Comparison of ENCODE assay signal across 19 mouse cellular contexts in the genomic region with DNA sequence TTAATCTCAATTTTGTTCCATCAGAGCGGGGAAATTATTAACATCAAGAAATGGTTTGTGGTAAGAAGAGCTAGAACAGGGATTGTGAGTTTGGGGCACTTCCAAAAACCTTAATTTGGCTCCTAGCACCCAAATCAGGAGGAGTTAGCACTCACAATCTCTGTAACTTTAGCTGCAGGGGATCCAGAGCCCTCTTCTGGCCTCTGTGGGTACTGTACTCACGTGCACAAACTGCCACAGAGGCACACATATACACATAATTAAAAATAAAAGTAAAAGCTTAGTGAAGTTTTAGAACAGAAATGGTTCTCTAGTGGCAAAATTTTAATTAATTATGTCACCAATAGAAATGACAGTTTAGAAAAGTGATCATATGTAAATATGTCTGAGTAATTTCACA.
DNase-seq lines count a peak whose midpoint lies in the region; TF ChIP-seq lines count a peak whose summit lies in the region.
"Had no signal": no experiment of that assay in that cellular context is flagged by ENCODE, and none has a peak within 500 bp of the region (broad histone marks: within the 10 kb centered on the region; RNA-seq: fewer than 3 reads in every experiment).

No protein-coding gene starts in this region.

- H3K36me3 ChIP-seq in CH12.LX (replicated peaks in 1 of 2; ENCODE audit: control insufficient read depth in 1 of 2, insufficient read depth in 1 of 2, low read length in 1 of 2), result no peaks in the 10 kb centered on the region
- no peaks in the 10 kb centered on the region for H3K36me3 ChIP-seq in ES-E14 (ENCODE audit: control insufficient read depth, insufficient read depth, low read length, poor library complexity, severe bottlenecking)
- H3K36me3 ChIP-seq in splenic B cell, adult 2 months (ENCODE audit: control insufficient read depth, insufficient read depth, low read length, poor library complexity, severe bottlenecking), result no peaks in the 10 kb centered on the region
- H3K36me3 ChIP-seq: embryonic facial prominence, embryonic 15.5 days; hindbrain, embryonic 12.5 days; limb, embryonic 15.5 days had no signal

- TF ChIP-seq CTCF in left cerebral cortex, adult 2 months (IDR thresholded peaks at IDR 0.05), result peak; percentile 33
- TF ChIP-seq CTCF in CH12.LX (conservative IDR thresholded peaks at IDR 0.05 in 1 of 2, IDR thresholded peaks at IDR 0.05 in 1 of 2; ENCODE audit: low read depth in 2 of 2, low read length in 2 of 2), result peak in 1 of 2 experiments; percentile 13; a peak in 1 of 4 replicates

- no peak for TF ChIP-seq RAD21 in CH12.LX (IDR thresholded peaks at IDR 0.05; ENCODE audit: low read depth, low read length)

- dilution Hi-C loops in CH12.LX (cut with MboI; ENCODE audit: extremely low pct_ligation_motif_present, extremely low pct_unique_long_range_greater_than_20kb, low sequenced_read_pairs), result no loop called here

- H3K9ac ChIP-seq in CH12.LX (ENCODE audit: insufficient read depth, low read depth) (no peak overlapping the region), ES-E14 (ENCODE audit: insufficient read depth, low read depth, low read length, poor library complexity, severe bottlenecking) (no peak overlapping the region)
- H3K9ac ChIP-seq: embryonic facial prominence, embryonic 15.5 days; hindbrain, embryonic 12.5 days; limb, embryonic 15.5 days had no signal

- no peak for DNase-seq in left cerebral cortex, adult 2 months (ENCODE audit: extremely low spot score in 1 of 2, low spot score in 2 of 2)
- DNase-seq in left cerebral cortex, adult 8-10 months (ENCODE audit: low spot score in 2 of 2), result no peak
- DNase-seq in CH12.LX (ENCODE audit: extremely low read depth), result no peak
- no peak for DNase-seq in ES-E14 (ENCODE audit: low read depth, low spot score)
- peak; percentile 2 for DNase-seq in splenic B cell, adult 2 months (ENCODE audit: low read depth, low spot score)
- DNase-seq in lung, postnatal 4 days, result no peak
- no peak for DNase-seq in frontal cortex, postnatal 36 days (ENCODE audit: low spot score in 2 of 2)
- DNase-seq: adrenal gland, postnatal 10 days; cerebellum, adult 9-11 months; gastrocnemius, postnatal 14 days; heart, adult 11 months; kidney, postnatal 25 days; lung, adult 18-20 months; lung, postnatal 14 days; midbrain, embryonic 14.5 days had no signal

- TF ChIP-seq EP300 in CH12.LX (IDR thresholded peaks at IDR 0.05; ENCODE audit: low read length), result no peak

- no peaks in the 10 kb centered on the region for H3K27me3 ChIP-seq in CH12.LX (replicated peaks)
- H3K27me3 ChIP-seq in splenic B cell, adult 2 months (ENCODE audit: control insufficient read depth, insufficient read depth, low read length, poor library complexity, severe bottlenecking), result no peaks in the 10 kb centered on the region
- H3K27me3 ChIP-seq: embryonic facial prominence, embryonic 15.5 days; hindbrain, embryonic 12.5 days; limb, embryonic 15.5 days had no signal

- no peaks in the 10 kb centered on the region for H3K79me2 ChIP-seq in CH12.LX (replicated peaks; ENCODE audit: control insufficient read depth, extremely low read depth, insufficient read depth, poor library complexity, severe bottlenecking)

- H3K4me1 ChIP-seq in CH12.LX (ENCODE audit: control insufficient read depth in 1 of 2, insufficient read depth in 2 of 2) (peaks cover 0 to 3% of the 10 kb centered on the region in 2 experiments; a peak in 2 of 4 replicates), ES-E14 (ENCODE audit: control insufficient read depth in 2 of 2, insufficient read depth in 2 of 2, low read length in 2 of 2, poor library complexity in 1 of 2) (no peaks in the 10 kb centered on the region)
- H3K4me1 ChIP-seq: embryonic facial prominence, embryonic 15.5 days; hindbrain, embryonic 12.5 days; limb, embryonic 15.5 days had no signal

- intact Hi-C loops in left cerebral cortex, adult 2 months (cut with DNase I), result loop anchor here (5.0 kb wide), 1 partner anchor 308 kb away; no protein-coding TSS in a partner anchor

- in situ Hi-C loops in CH12.LX (cut with MboI; ENCODE audit: low pct_ligation_motif_present, low pct_unique_long_range_greater_than_20kb, low sequenced_read_pairs), result no loop called here
- in situ Hi-C loops in ES-E14 (cut with MboI; ENCODE audit: low sequenced_read_pairs in 2 of 2, unreplicated experiment in 2 of 2), result no loop called here

- H3K27ac ChIP-seq in left cerebral cortex, adult 2 months, result no peak overlapping the region
- H3K27ac ChIP-seq in CH12.LX (ENCODE audit: insufficient read depth, low read depth) (no peak overlapping the region), ES-E14 (ENCODE audit: insufficient read depth, low read depth, low read length, poor library complexity, severe bottlenecking) (no peak overlapping the region)
- H3K27ac ChIP-seq: embryonic facial prominence, embryonic 15.5 days; hindbrain, embryonic 12.5 days; limb, embryonic 15.5 days; stomach, postnatal 0 days had no signal

- H3K9me3 ChIP-seq in CH12.LX (replicated peaks; ENCODE audit: low read length), result no peaks in the 10 kb centered on the region
- no peaks in the 10 kb centered on the region for H3K9me3 ChIP-seq in ES-E14 (ENCODE audit: control insufficient read depth, insufficient read depth, low read depth, low read length)
- H3K9me3 ChIP-seq: embryonic facial prominence, embryonic 15.5 days; hindbrain, embryonic 12.5 days; limb, embryonic 15.5 days had no signal

- H3K4me3 ChIP-seq in left cerebral cortex, adult 2 months, result no peak overlapping the region
- H3K4me3 ChIP-seq in CH12.LX (replicated peaks in 1 of 3; ENCODE audit: low read depth in 2 of 3, low read length in 2 of 3, poor library complexity in 1 of 3) (no peak overlapping the region), ES-E14 (ENCODE audit: insufficient read depth in 1 of 2, low read depth in 1 of 2, low read length in 2 of 2, poor library complexity in 1 of 2, severe bottlenecking in 1 of 2) (no peak overlapping the region)
- H3K4me3 ChIP-seq: embryonic facial prominence, embryonic 15.5 days; hindbrain, embryonic 12.5 days; limb, embryonic 15.5 days had no signal

- H3K4me2 ChIP-seq in CH12.LX (ENCODE audit: insufficient read depth, low read depth, poor library complexity, severe bottlenecking), result no peak overlapping the region
- H3K4me2 ChIP-seq: embryonic facial prominence, embryonic 15.5 days; hindbrain, embryonic 12.5 days; limb, embryonic 15.5 days had no signal

- no peak for TF ChIP-seq POLR2A in CH12.LX (IDR thresholded peaks at IDR 0.05; ENCODE audit: low read depth, low read length)

TF ChIP-seq in CH12.LX, 34 proteins besides CTCF, POLR2A, EP300 and RAD21:
- TF ChIP-seq BHLHE40 (IDR thresholded peaks at IDR 0.05; ENCODE audit: low read depth, low read length) (0 out of 2 replicates have a peak, but pooled peaks have one; percentile 15), USF1 (IDR thresholded peaks at IDR 0.05; ENCODE audit: low read depth, low read length) (no peak), MAX (IDR thresholded peaks at IDR 0.05; ENCODE audit: low read length) (no peak), CHD2 (IDR thresholded peaks at IDR 0.05; ENCODE audit: low read length) (no peak), KAT2A (IDR thresholded peaks at IDR 0.05; ENCODE audit: insufficient replicate concordance, low read length) (no peak)
TF ChIP-seq in CH12.LX: peak in this region for 1.

TF ChIP-seq in ES-E14, 5 proteins besides CTCF, POLR2A, EP300 and RAD21:
- no peak for TF ChIP-seq HCFC1 (IDR thresholded peaks at IDR 0.05; ENCODE audit: borderline replicate concordance, insufficient read depth, low read length)
- 0 out of 2 replicates have a peak, but pooled peaks have one; percentile 6 for TF ChIP-seq ZC3H11A (IDR thresholded peaks at IDR 0.05; ENCODE audit: borderline replicate concordance, low read depth, low read length)
TF ChIP-seq in ES-E14: peak in this region for 1.
